Mouse (Mus musculus) spleen, adult 2 months (tissue): ENCODE measurements around the gene Cks1b.

ENCODE experiments used
- CTCF ChIP-seq: fragments of 200-500 bp; IDR thresholded peaks from 2 replicates; pipeline ENCODE4 v1.5.1; 2011; ENCODE audit warnings: mild to moderate bottlenecking, inconsistent platforms; ENCODE audit not compliant: insufficient read depth, insufficient read length, insufficient replicate concordance; ENCODE audit errors: extremely low read depth
- POLR2A ChIP-seq: fragments of 200-500 bp; IDR thresholded peaks from 2 replicates; pipeline ENCODE4 v1.6.1; 2011; ENCODE audit warnings: low read depth, low read length, inconsistent platforms

DNA sequence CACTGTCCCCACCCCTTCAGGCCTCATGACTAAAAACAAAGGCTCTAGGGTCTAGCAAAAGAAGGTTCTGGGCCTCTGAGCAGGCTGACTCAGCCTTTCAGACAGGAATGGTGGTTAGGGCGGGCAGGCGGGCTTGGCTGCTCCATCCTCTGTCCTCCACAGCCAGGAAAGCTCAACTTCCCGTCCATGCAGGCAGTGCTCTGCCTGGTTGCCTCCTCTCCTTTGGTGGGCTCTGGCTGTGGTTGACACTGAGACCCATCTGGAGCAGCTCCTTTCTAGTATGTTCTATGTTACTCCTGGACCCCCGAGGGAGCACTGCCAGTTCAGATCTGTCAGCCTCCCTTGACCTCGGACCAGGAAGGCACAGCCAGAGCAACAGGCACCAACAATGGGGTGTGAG is 15.5 kb downstream of the Cks1b start, which contains the start of gene Lenep:
- TF ChIP-seq CTCF (no peak), POLR2A (no peak)
